In the genomic region with DNA sequence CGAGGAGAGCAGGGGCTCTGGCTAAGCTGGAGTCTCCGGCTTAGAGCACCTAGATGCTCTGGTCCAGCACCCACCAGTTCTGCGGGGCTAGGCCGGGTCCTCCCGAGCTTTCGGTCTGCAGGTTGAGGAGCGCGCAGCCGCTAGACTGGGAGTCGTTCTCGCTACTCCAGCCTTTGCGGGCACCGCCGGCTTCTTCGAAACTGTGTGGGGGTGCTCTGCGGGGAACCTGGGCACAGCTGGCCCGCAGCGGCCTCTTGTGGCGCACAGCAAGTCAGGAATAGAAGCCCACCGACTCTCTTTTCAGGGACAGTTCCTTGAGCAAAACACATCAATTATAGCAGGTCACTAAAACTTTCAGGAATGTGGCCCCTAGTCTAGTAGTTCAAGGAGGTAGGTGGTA, we compare ENCODE assay signal across 8 mouse cellular contexts. TPM values are rescaled to one million over a fixed set of nuclear protein-coding genes. Genes with fewer than 3 reads are reported as not detected.
DNase-seq lines count a peak whose midpoint lies in the region; ATAC-seq and TF ChIP-seq lines count a peak whose summit lies in the region.

No protein-coding gene starts in this region.

- H3K9ac ChIP-seq in lung, embryonic 16.5 days (ENCODE audit: low read length) = 0 out of 2 replicates have a peak overlapping the region, but pooled peaks have one; percentile 40
- no peak overlapping the region for H3K9ac ChIP-seq in hindbrain, embryonic 14.5 days

- WGBS in lung, embryonic 16.5 days = 1% methylated on average over 20 of the region's 20 CpGs
- WGBS in lung, adult 2 months = 8% methylated on average over 20 of the region's 20 CpGs
- 1% methylated on average over 20 of the region's 20 CpGs for WGBS in hindbrain, embryonic 14.5 days
- WGBS in cerebellum, adult 2 months = 4% methylated on average over 20 of the region's 20 CpGs

- H3K36me3 ChIP-seq in lung, embryonic 16.5 days (ENCODE audit: control insufficient read depth, insufficient read depth, low read length) = no peaks in the 10 kb centered on the region
- H3K36me3 ChIP-seq in hindbrain, embryonic 14.5 days (replicated peaks; ENCODE audit: control insufficient read depth, insufficient read depth) = no peaks in the 10 kb centered on the region

- ATAC-seq in lung, embryonic 16.5 days (ENCODE audit: low read depth) = no peak
- peak; percentile 22; the same call in 1 of the 2 replicates for ATAC-seq in hindbrain, embryonic 14.5 days (ENCODE audit: low FRiP score)

- H3K4me3 ChIP-seq in lung, embryonic 16.5 days (ENCODE audit: low read length) = peak overlapping the region; percentile 41
- no peak overlapping the region for H3K4me3 ChIP-seq in lung, adult 2 months (replicated peaks; ENCODE audit: extremely low read depth, low read depth, low read length)
- peak overlapping the region; percentile 23 for H3K4me3 ChIP-seq in hindbrain, embryonic 14.5 days (replicated peaks; ENCODE audit: low read length)
- H3K4me3 ChIP-seq in cerebellum, adult 2 months (replicated peaks; ENCODE audit: insufficient read depth, low read depth, low read length) = no peak overlapping the region

- H3K9me3 ChIP-seq in lung, embryonic 16.5 days (ENCODE audit: control insufficient read depth, low read length) = no peaks in the 10 kb centered on the region
- no peaks in the 10 kb centered on the region for H3K9me3 ChIP-seq in hindbrain, embryonic 14.5 days (ENCODE audit: control insufficient read depth, low read length)

- peak overlapping the region; percentile 54 for H3K4me2 ChIP-seq in lung, embryonic 16.5 days (ENCODE audit: low read depth, low read length)
- H3K4me2 ChIP-seq in hindbrain, embryonic 14.5 days (replicated peaks) = peak overlapping the region; percentile 56

- TF ChIP-seq POLR2A in lung, adult 2 months (IDR thresholded peaks at IDR 0.05; ENCODE audit: borderline replicate concordance, extremely low read depth, low read depth, low read length) = no peak
- no peak for TF ChIP-seq POLR2A in cerebellum, adult 2 months (IDR thresholded peaks at IDR 0.05; ENCODE audit: borderline replicate concordance, insufficient read depth, low read length)

- peaks cover 19% of the 10 kb centered on the region for H3K4me1 ChIP-seq in lung, embryonic 16.5 days (replicated peaks; ENCODE audit: control insufficient read depth, insufficient read depth, low read length)
- H3K4me1 ChIP-seq in lung, adult 2 months (ENCODE audit: control insufficient read depth, insufficient read depth, low read length) = peaks cover 20% of the 10 kb centered on the region
- H3K4me1 ChIP-seq in hindbrain, embryonic 14.5 days (replicated peaks; ENCODE audit: control insufficient read depth, insufficient read depth, low read length) = peaks cover 14% of the 10 kb centered on the region
- no peaks in the 10 kb centered on the region for H3K4me1 ChIP-seq in cerebellum, adult 2 months (ENCODE audit: control insufficient read depth, insufficient read depth, low read length)

- H3K27me3 ChIP-seq in lung, embryonic 16.5 days (ENCODE audit: control insufficient read depth, insufficient read depth, low read depth, low read length) = peaks cover 60% of the 10 kb centered on the region
- H3K27me3 ChIP-seq in hindbrain, embryonic 14.5 days (ENCODE audit: control insufficient read depth, insufficient read depth, low read length) = peaks cover 69% of the 10 kb centered on the region
- H3K27me3 ChIP-seq in cerebellum, adult 2 months (ENCODE audit: control insufficient read depth, insufficient read depth, low read length) = no peaks in the 10 kb centered on the region; the same call in 1 of the 2 replicates

- no peak for TF ChIP-seq CTCF in lung, adult 2 months (IDR thresholded peaks at IDR 0.05; ENCODE audit: insufficient read depth, low read length)
- no peak for TF ChIP-seq CTCF in cerebellum, adult 2 months (IDR thresholded peaks at IDR 0.05; ENCODE audit: borderline replicate concordance, insufficient read depth, low read depth, low read length)

- DNase-seq in lung, adult 2 months = no peak
- peak; percentile 84 for DNase-seq in embryo, embryonic 11 days
- DNase-seq in hindbrain, embryonic 14.5 days (ENCODE audit: low spot score) = peak; percentile 71
- DNase-seq in lung, postnatal 10 days = peak; percentile 36
- DNase-seq in thymus, postnatal 10 days (ENCODE audit: low spot score in 2 of 2) = peak; percentile 26 to 53
- no peak for DNase-seq in cerebellum, adult 2 months
- DNase-seq in adrenal gland, adult 8-10 months = no peak

- no peak overlapping the region for H3K27ac ChIP-seq in lung, embryonic 16.5 days (ENCODE audit: low read length)
- no peak overlapping the region for H3K27ac ChIP-seq in hindbrain, embryonic 14.5 days
- H3K27ac ChIP-seq in cerebellum, adult 2 months (ENCODE audit: insufficient read depth, low read length) = no peak overlapping the region

RNA-seq across cellular contexts. Expression of a gene that starts 3.5 kb away (rescaled TPM):
- polyA plus RNA-seq in lung, embryonic 16.5 days (2015; fragmentation: Nextera tagmentation; extraction: Ambion mirVana) = 3.1 and 3.4 TPM in 2 replicates
- polyA plus RNA-seq in lung, adult 2 months (2012; rRNA removed) = 8.0 and 10.8 TPM in 2 replicates
- polyA plus RNA-seq in hindbrain, embryonic 14.5 days (2014; fragmentation: Nextera tagmentation; extraction: Ambion mirVana) = 0.59 and 1.3 TPM in 2 replicates
- polyA plus RNA-seq in cerebellum, adult 2 months (2012; rRNA removed) = 4.5 and 6.1 TPM in 2 replicates
- total RNA-seq in adrenal gland, adult 8-10 months (2022) = 10 to 100 TPM in 2 of 4 experiments, 1 to 10 TPM in 2; 3.9 to 12.9 (median 9.3) TPM

RNA-seq across cellular contexts. Expression of a gene that starts 4.3 kb away (rescaled TPM):
- 0.08 and 0.25 TPM in 2 replicates for polyA plus RNA-seq in lung, embryonic 16.5 days (2015; fragmentation: Nextera tagmentation; extraction: Ambion mirVana)
- 0.34 and 0.38 TPM in 2 replicates for polyA plus RNA-seq in lung, adult 2 months (2012; rRNA removed)
- polyA plus RNA-seq in hindbrain, embryonic 14.5 days (2014; fragmentation: Nextera tagmentation; extraction: Ambion mirVana) = 0.04 and 0.07 TPM in 2 replicates
- 0.41 and 0.43 TPM in 2 replicates for polyA plus RNA-seq in cerebellum, adult 2 months (2012; rRNA removed)
- total RNA-seq in adrenal gland, adult 8-10 months (2022) = 1 to 10 TPM in 2 of 4 experiments, under 1 TPM in 2; 0.52 to 2.2 (median 1.1) TPM

RNA-seq across cellular contexts. Expression of a gene that starts 10.8 kb away (rescaled TPM):
- polyA plus RNA-seq in lung, embryonic 16.5 days (2015; fragmentation: Nextera tagmentation; extraction: Ambion mirVana) = 154 and 155 TPM in 2 replicates
- polyA plus RNA-seq in lung, adult 2 months (2012; rRNA removed) = 107 and 140 TPM in 2 replicates
- 57.7 and 59.6 TPM in 2 replicates for polyA plus RNA-seq in hindbrain, embryonic 14.5 days (2014; fragmentation: Nextera tagmentation; extraction: Ambion mirVana)
- 30.6 and 31.2 TPM in 2 replicates for polyA plus RNA-seq in cerebellum, adult 2 months (2012; rRNA removed)
- 100 to 1,000 TPM; 116 to 131 (median 124) TPM for total RNA-seq in adrenal gland, adult 8-10 months (2022)

RNA-seq across cellular contexts. Expression of a gene that starts 41.0 kb away (rescaled TPM):
- 44.2 and 56.2 TPM in 2 replicates for polyA plus RNA-seq in lung, embryonic 16.5 days (2015; fragmentation: Nextera tagmentation; extraction: Ambion mirVana)
- polyA plus RNA-seq in lung, adult 2 months (2012; rRNA removed) = 12.7 and 13.5 TPM in 2 replicates
- polyA plus RNA-seq in hindbrain, embryonic 14.5 days (2014; fragmentation: Nextera tagmentation; extraction: Ambion mirVana) = 6.8 and 7.8 TPM in 2 replicates
- polyA plus RNA-seq in cerebellum, adult 2 months (2012; rRNA removed) = 3.2 and 4.1 TPM in 2 replicates
- total RNA-seq in adrenal gland, adult 8-10 months (2022) = 10 to 100 TPM; 19.8 to 26.6 (median 23.7) TPM

Comparison
In these comparisons a context has a peak if more than half of its experiments do, and no peak if none do; other contexts are left out.
1. H3K4me3 ChIP-seq: peak in lung, embryonic 16.5 days (single experiment) and hindbrain, embryonic 14.5 days (single experiment); none in lung, adult 2 months (single experiment) and cerebellum, adult 2 months (single experiment).
2. DNase-seq: peak in embryo, embryonic 11 days (single experiment), hindbrain, embryonic 14.5 days (single experiment), lung, postnatal 10 days (single experiment) and thymus, postnatal 10 days (2 of 2); none in lung, adult 2 months (single experiment), cerebellum, adult 2 months (0 of 2) and adrenal gland, adult 8-10 months (single experiment).